Mouse (Mus musculus) stomach, embryonic 14.5 days (tissue): ENCODE results near the gene Efhc1. TPM values are rescaled to one million over a fixed set of nuclear protein-coding genes. Genes with fewer than 3 reads are reported as not detected.

Experiments used
- ATAC-seq: fragments of 200-750 bp; cut with Nextera tagmentation; 2 replicates; pipeline ENCODE4 v1.8.0; 2017; ENCODE audit warnings: low read depth, moderate TSS enrichment; ENCODE audit not compliant: insufficient number of reproducible peaks, insufficient read depth, low FRiP score
- H3K27ac ChIP-seq: fragments of 300-500 bp; sonication (generic); 2 replicates; pipeline ENCODE4 v1.5.1; 2014; ENCODE audit warnings: mild to moderate bottlenecking, low read length, moderate library complexity, mixed read lengths
- H3K27me3 ChIP-seq: fragments of 300-500 bp; sonication (generic); 2 replicates; pipeline ENCODE4 v1.6.1; 2014; ENCODE audit warnings: low read length, control low read depth, mixed read lengths; ENCODE audit not compliant: control insufficient read depth, insufficient read depth
- H3K36me3 ChIP-seq: fragments of 300-500 bp; sonication (generic); 2 replicates; pipeline ENCODE4 v1.6.1; 2014; ENCODE audit warnings: mild to moderate bottlenecking, control low read depth, low read length, moderate library complexity, mixed read lengths; ENCODE audit not compliant: control insufficient read depth, insufficient read depth
- H3K4me1 ChIP-seq: fragments of 300-500 bp; sonication (generic); 2 replicates; pipeline ENCODE4 v1.6.1; 2014; ENCODE audit warnings: low read length, control low read depth, mixed read lengths; ENCODE audit not compliant: control insufficient read depth, insufficient read depth
- H3K4me2 ChIP-seq: fragments of 300-500 bp; sonication (generic); replicated peaks from 2 replicates; pipeline ENCODE4 v1.6.1; 2014; ENCODE audit warnings: low read depth, low read length, control low read depth
- H3K4me3 ChIP-seq: fragments of 300-500 bp; sonication (generic); 2 replicates; pipeline ENCODE4 v1.5.1; 2014; ENCODE audit warnings: low read depth, low read length, control low read depth
- H3K9ac ChIP-seq: fragments of 300-500 bp; sonication (generic); replicated peaks from 2 replicates; pipeline ENCODE4 v1.6.1; 2014; ENCODE audit warnings: low read depth, mild to moderate bottlenecking, control low read depth, low read length, moderate library complexity, mixed read lengths
- H3K9me3 ChIP-seq: fragments of 300-500 bp; sonication (generic); 2 replicates; pipeline ENCODE4 v1.6.1; 2016; ENCODE audit warnings: low read depth, low read length, control low read depth; ENCODE audit not compliant: control insufficient read depth
- WGBS: fragments of 180-500 bp; shearing (Covaris S2); extraction: QIAGEN DNeasy Blood & Tissue Kit; methylation state at CpG from one replicate; pipeline ENCODE4 v1.1.7; 2014; 5-methylcytosine and 5-hydroxymethylcytosine counted together
- polyA plus RNA-seq: library from polyadenylated mRNA; unstranded; fragments of >200 nt; fragmentation: Nextera tagmentation; extraction: Ambion mirVana; gene quantifications from 2 replicates; pipeline ENCODE4 v1.2.1, GENCODE M21; 2014

Efhc1 gene
- polyA plus RNA-seq, 1 experiment from 2014 or later, result 3.6 TPM

DNA sequence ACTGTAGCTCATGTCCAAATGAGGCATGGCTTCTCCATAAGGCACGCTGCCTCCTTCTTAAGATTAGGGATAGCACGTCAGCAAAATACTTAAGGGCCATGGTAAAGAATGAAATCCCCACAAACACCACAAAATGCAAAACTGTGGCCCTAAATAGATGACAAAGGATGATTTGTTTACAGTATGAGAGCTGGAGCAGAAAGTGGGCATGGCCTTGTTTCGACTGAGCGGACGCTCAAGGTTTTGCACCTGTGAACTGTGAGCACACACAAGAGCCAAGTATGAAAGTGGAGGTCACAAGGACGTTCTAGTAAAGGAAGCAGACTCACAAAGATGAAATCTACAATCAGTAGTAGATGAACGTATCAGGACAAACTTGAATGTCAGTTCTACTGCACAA lies 88.7 kb downstream of the Efhc1 start:
- H3K36me3 ChIP-seq, result no peaks in the 10 kb centered on the region; the same call in 1 of the 2 replicates
- no peak overlapping the region for H3K4me3 ChIP-seq
- ATAC-seq, result no peak
- no peak overlapping the region for H3K4me2 ChIP-seq
- no peak overlapping the region for H3K27ac ChIP-seq
- no peaks in the 10 kb centered on the region for H3K9me3 ChIP-seq
- H3K9ac ChIP-seq, result no peak overlapping the region
- no peaks in the 10 kb centered on the region for H3K27me3 ChIP-seq
- H3K4me1 ChIP-seq, result peaks cover 11% of the 10 kb centered on the region; the same call in 1 of the 2 replicates
- WGBS, result 78% methylated on average over 7 of the region's 7 CpGs

Other genes with a start within 250 kb of the Efhc1 start
- not detected in 2 replicates for gene Il17a, start 220.7 kb upstream of the Efhc1 start, polyA plus RNA-seq
- gene Il17f, start 161.0 kb upstream of the Efhc1 start, polyA plus RNA-seq, result not detected in 2 replicates
- gene Mcm3, start 131.3 kb upstream of the Efhc1 start, polyA plus RNA-seq, result 140 TPM in 2 replicates
- 14.7 and 16.9 TPM in 2 replicates for gene Paqr8, start 61.0 kb upstream of the Efhc1 start, polyA plus RNA-seq
- 9.9 and 10.6 TPM in 2 replicates for gene Tram2, start 127.6 kb downstream of the Efhc1 start, polyA plus RNA-seq